Mouse (Mus musculus) hindbrain, embryonic 14.5 days (tissue): ENCODE data around the gene Zfp324. TPM values are rescaled to one million over a fixed set of nuclear protein-coding genes. Genes with fewer than 3 reads are reported as not detected.

Experiments
- ATAC-seq: fragments of 200-750 bp; cut with Nextera tagmentation; 2 replicates; pipeline ENCODE4 v1.8.0; 2017; ENCODE audit warnings: moderate number of reproducible peaks, mild to moderate bottlenecking, moderate TSS enrichment, moderate library complexity; ENCODE audit not compliant: low FRiP score
- DNase-seq: peaks from one replicate; pipeline ENCODE4 v3.0.0-alpha.2; 2015; ENCODE audit warnings: low spot score
- H3K27ac ChIP-seq: fragments of 300-500 bp; sonication (generic); 2 replicates; pipeline ENCODE4 v1.5.1; 2014; ENCODE audit warnings: mild to moderate bottlenecking, moderate library complexity
- H3K27me3 ChIP-seq: fragments of 300-500 bp; sonication (generic); 2 replicates; pipeline ENCODE4 v1.6.1; 2014; ENCODE audit warnings: mild to moderate bottlenecking, low read length, mixed read lengths; ENCODE audit not compliant: control insufficient read depth, insufficient read depth
- H3K36me3 ChIP-seq: fragments of 300-500 bp; sonication (generic); replicated peaks from 2 replicates; pipeline ENCODE4 v1.6.1; 2014; ENCODE audit not compliant: control insufficient read depth, insufficient read depth
- H3K4me1 ChIP-seq: fragments of 300-500 bp; sonication (generic); replicated peaks from 2 replicates; pipeline ENCODE4 v1.6.1; 2014; ENCODE audit warnings: antibody characterized with exemption, low read length, mixed read lengths; ENCODE audit not compliant: control insufficient read depth, insufficient read depth
- H3K4me2 ChIP-seq: fragments of 300-500 bp; sonication (generic); replicated peaks from 2 replicates; pipeline ENCODE4 v1.6.1; 2014; ENCODE audit warnings: mild to moderate bottlenecking, moderate library complexity
- H3K4me3 ChIP-seq: fragments of 300-500 bp; sonication (generic); replicated peaks from 2 replicates; pipeline ENCODE4 v1.5.1; 2014; ENCODE audit warnings: mild to moderate bottlenecking, low read length
- H3K9ac ChIP-seq: fragments of 300-500 bp; sonication (generic); 2 replicates; pipeline ENCODE4 v1.6.1; 2014
- H3K9me3 ChIP-seq: fragments of 300-500 bp; sonication (generic); 2 replicates; pipeline ENCODE4 v1.6.1; 2016; ENCODE audit warnings: low read length; ENCODE audit not compliant: control insufficient read depth
- WGBS: fragments of 180-500 bp; shearing (Covaris S2); extraction: QIAGEN DNeasy Blood & Tissue Kit; methylation state at CpG from one replicate; pipeline ENCODE4 v1.1.7; 2014; 5-methylcytosine and 5-hydroxymethylcytosine counted together
- polyA plus RNA-seq: library from polyadenylated mRNA; unstranded; fragments of >200 nt; fragmentation: Nextera tagmentation; extraction: Ambion mirVana; gene quantifications from 2 replicates; pipeline ENCODE4 v1.2.1, GENCODE M21; 2014

Zfp324 gene
- polyA plus RNA-seq, 1 experiment from 2014 or later = 12.2 TPM

DNA sequence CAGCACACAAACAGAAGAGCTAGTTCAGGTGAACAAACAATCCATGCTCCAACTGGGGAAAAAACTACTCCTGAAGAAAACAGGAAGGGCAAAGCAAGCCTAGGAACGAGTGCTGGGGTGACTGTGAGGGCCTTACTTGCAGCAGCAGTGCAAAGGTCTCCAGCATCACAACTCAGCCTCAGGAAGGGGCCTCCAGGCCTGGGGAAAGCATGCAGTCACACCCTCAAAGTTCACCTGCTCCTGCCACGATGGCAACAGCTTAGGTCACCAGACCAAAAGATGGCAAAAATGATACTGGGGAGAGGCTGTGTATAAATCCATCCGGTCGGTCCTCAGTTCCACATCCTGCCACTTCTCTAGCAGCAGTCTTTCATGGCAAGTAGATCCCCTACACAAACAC, 6.7 kb upstream of the Zfp324 start:
- no peak overlapping the region for H3K9ac ChIP-seq
- no peak overlapping the region for H3K27ac ChIP-seq
- no peak for DNase-seq
- no peaks in the 10 kb centered on the region for H3K27me3 ChIP-seq
- no peaks in the 10 kb centered on the region for H3K4me1 ChIP-seq
- H3K36me3 ChIP-seq = no peaks in the 10 kb centered on the region
- H3K9me3 ChIP-seq = no peaks in the 10 kb centered on the region
- H3K4me2 ChIP-seq = no peak overlapping the region
- WGBS = 81% methylated on average over 4 of the region's 4 CpGs
- no peak for ATAC-seq
- no peak overlapping the region for H3K4me3 ChIP-seq

DNA sequence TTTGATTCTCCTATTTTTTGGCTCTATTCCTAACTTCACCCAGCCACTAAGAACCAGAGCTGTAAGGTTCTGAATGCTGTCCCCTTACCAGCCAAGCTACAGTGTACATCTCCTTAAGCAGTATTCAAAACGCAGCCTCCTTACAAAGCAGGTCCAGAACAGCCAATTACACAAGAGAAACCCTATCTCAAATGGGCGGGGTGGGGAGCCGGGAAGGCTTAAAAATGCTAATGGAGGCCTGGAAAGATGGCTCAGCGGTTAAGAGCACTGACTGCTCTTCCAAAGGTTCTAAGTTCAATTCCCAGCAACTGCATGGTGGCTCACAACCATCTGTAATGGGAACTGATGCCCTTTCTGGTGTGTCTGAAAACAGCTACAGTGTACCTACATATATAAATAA, 5.9 kb upstream of the Zfp324 start:
- Histone ChIP-seq H3K9ac (no peak overlapping the region), H3K27ac (no peak overlapping the region), H3K4me1 (peaks cover 4% of the 10 kb centered on the region; the same call in 1 of the 2 replicates), H3K9me3 (no peaks in the 10 kb centered on the region), H3K27me3 (no peaks in the 10 kb centered on the region), H3K36me3 (no peaks in the 10 kb centered on the region), H3K4me2 (no peak overlapping the region), H3K4me3 (no peak overlapping the region)
- 20% methylated on average over 4 of the region's 4 CpGs for WGBS
- ATAC-seq (no peak), DNase-seq (no peak)

DNA sequence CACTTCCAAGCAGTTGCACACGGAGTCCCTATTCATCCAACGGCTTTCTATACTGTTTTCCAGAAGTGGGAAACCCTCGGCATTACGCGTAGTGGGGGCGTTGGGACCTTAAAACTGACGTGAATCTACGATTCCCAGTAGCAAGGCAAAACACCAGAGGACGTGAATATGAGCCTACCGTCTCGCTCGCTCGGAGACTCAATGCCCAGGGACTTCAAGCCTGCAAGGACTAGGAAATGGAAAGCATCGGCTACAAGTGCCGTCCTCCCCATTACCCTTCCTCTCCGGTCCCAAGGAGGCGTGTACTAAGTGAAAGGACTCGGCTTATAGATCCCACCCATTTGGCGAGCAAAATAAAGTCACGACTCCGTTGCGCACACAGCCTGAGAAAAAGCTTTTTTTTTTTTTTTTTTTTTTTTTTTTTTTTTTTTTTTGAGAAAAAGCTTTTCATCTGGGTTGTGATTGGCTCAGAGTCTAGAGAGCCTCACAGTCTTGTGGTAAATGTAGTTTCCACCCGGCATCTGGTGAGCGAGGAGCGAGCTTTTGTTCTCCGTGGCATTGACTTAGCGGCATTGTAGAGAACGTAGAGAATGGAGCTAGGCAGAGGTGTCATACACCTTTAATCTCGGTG, 4.0 kb upstream of the Zfp324 start:
- H3K4me2 ChIP-seq = peak overlapping the region; percentile 59
- H3K9me3 ChIP-seq = no peaks in the 10 kb centered on the region
- no peaks in the 10 kb centered on the region for H3K36me3 ChIP-seq
- no peaks in the 10 kb centered on the region for H3K27me3 ChIP-seq
- H3K4me3 ChIP-seq = peak overlapping the region; percentile 39
- ATAC-seq = peak; percentile 83
- DNase-seq = peak; percentile 85
- H3K27ac ChIP-seq = peak overlapping the region; percentile 79
- 3% methylated on average over 29 of the region's 29 CpGs for WGBS
- H3K4me1 ChIP-seq = peaks cover 13% of the 10 kb centered on the region
- peak overlapping the region; percentile 58 for H3K9ac ChIP-seq

DNA sequence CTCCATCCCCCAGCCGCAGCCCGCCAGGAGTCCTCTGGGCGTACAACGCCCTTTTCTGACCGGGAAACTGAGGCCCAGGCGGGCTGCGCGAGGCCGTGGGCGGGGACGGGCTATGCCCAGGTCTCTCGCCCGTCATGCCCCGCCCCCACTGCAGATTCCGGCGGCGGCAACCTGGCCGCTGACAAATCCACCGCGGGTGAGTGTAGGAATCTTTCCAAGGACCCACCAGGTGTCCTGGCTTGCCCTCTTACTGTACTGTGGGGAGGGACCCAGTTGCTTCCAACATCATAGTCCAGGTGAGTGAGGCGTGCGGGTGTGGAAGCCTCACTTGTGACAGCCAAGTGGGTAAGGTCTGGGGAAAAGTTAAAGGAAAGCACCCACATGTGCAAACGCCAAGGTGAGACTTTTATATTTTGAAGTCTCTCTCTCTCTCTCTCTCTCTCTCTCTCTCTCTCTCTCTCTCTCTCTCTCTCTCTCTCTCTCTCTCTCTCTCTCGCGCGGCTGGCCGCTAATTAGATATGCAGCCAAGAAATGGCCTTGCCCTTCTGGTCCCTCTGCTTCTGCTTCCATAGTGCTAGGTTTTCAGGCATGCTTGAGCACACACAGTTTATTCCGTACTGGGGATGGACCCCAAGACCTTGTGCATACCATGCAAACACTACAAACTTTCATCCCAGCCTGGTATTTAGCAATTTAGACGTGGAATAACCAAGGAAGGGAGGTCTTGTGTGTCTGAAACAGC, 637 bp downstream of the Zfp324 start:
- H3K9me3 ChIP-seq = no peaks in the 10 kb centered on the region
- WGBS = under 1% methylated on average over 25 of the region's 29 CpGs
- peaks cover 25% of the 10 kb centered on the region for H3K4me1 ChIP-seq
- peaks cover 27% of the 10 kb centered on the region for H3K36me3 ChIP-seq
- H3K9ac ChIP-seq = peak overlapping the region; percentile 78
- peak overlapping the region; percentile 81 for H3K4me2 ChIP-seq
- no peak for DNase-seq
- peak overlapping the region; percentile 89 for H3K27ac ChIP-seq
- ATAC-seq = peak; percentile 59
- H3K27me3 ChIP-seq = no peaks in the 10 kb centered on the region
- H3K4me3 ChIP-seq = peak overlapping the region; percentile 65

DNA sequence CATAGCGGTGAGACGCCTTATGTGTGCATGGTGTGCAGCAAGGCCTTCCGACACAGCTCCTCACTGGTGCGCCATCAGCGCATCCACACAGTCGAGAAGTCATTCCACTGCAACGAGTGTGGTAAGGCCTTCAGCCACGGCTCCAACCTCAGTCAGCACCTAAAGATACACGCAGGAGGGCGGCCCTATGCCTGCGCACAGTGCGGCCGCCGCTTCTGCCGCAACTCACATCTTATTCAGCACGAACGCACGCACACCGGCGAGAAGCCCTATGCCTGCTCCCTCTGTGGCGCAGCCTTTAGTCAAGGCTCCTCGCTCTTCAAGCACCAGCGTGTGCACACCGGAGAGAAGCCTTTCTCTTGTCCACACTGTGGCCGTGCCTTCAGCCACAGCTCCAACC, 5.3 kb downstream of the Zfp324 start:
- Histone ChIP-seq H3K9ac (no peak overlapping the region), H3K9me3 (no peaks in the 10 kb centered on the region), H3K27me3 (no peaks in the 10 kb centered on the region), H3K4me2 (no peak overlapping the region), H3K27ac (no peak overlapping the region), H3K4me1 (peaks cover 15% of the 10 kb centered on the region), H3K36me3 (peaks cover 50% of the 10 kb centered on the region), H3K4me3 (no peak overlapping the region)
- DNase-seq (no peak), ATAC-seq (no peak)
- 95% methylated on average over 25 of the region's 25 CpGs for WGBS

DNA sequence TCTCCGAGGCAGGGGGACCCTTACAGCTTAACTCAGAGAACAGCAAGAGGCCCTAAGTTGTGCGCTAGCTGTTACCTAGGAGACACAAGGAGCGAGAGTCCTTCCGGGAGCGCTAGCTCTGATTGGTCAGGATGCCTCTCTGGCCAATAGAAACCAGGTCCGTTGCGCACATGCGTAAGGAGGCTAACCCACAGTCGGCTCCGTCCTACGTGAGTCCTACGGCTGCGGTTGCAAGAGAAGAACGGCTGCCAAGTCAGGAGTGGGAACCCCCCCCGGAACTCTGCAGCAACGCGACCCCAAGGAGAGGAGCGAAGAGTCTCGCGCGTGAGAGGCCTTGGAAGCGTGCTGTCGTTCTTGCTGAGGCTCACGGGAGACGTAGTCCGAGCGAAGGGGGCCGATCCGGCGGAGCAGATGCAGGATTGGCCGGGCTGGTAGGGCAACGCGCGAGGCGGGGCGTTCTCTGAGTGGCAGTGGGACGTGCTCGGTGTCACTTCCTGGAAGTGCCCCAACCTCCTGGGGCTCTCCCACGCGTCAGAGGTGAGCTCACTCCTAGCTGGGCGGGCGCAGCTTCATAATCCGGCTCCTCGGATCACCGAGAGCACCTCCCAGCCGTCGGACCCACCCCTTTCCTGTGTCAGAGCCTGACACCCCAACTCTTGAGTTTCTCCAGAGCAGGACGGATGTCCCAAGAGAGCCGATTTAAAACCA, 12.2 kb downstream of the Zfp324 start, which contains the start of gene Zfp446:
Zfp446 (plus strand) TSS at position 167 of the 708 bp plus-strand sequence.
- H3K4me2 ChIP-seq = peak within 1 kb of the TSS; percentile 85
- no peaks in the 10 kb centered on the region for H3K27me3 ChIP-seq
- peaks cover 11% of the 10 kb centered on the region for H3K36me3 ChIP-seq
- peak within 1 kb of the TSS; percentile 70 for H3K9ac ChIP-seq
- peak; percentile 97 for DNase-seq
- H3K27ac ChIP-seq = peak within 1 kb of the TSS; percentile 92
- under 1% methylated on average over 49 of the region's 49 CpGs for WGBS
- H3K9me3 ChIP-seq = no peaks in the 10 kb centered on the region
- peak within 1 kb of the TSS; percentile 48 for H3K4me3 ChIP-seq
- ATAC-seq = peak; percentile 99
- peaks cover 14% of the 10 kb centered on the region for H3K4me1 ChIP-seq

DNA sequence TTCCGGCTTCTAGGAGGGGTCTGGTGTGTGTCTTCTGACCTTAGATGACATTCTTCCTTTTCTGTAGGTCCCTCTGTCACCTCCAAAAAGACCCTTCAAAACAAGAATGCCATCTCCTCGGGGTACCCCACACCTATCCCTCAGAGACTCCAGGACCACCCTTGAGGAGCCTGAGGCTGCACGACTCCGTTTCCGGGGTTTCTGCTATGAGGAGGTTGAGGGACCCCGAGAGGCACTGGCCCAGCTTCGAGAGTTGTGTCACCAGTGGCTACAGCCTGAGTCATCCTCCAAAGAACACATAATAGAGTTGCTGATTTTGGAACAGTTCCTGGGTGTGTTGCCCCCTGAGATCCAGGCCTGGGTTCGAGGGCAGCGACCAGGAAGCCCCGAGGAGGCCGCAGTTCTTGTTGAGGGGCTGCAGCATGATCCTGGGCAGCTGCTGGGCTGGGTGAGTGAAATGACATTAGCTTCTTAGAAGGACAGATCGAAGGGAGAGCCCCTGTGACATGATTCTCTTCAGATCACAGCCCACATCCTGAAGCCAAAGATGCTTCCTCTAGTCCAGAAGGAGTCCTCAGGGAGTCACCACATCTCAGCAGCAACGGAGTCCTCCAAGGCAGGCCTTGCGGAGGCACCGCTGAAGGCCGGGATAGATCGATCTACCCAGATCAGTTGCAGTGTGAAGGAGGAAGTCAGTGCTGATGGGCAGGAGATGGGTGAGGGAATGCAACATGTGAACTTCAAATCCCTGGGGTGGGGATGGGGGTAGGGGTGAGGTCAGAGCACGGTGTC, 13.5 kb downstream of the Zfp324 start:
- Histone ChIP-seq H3K27ac (peak overlapping the region; percentile 92; the same call in 1 of the 2 replicates), H3K9me3 (no peaks in the 10 kb centered on the region), H3K27me3 (no peaks in the 10 kb centered on the region), H3K4me3 (no peak overlapping the region; the same call in 1 of the 2 replicates), H3K36me3 (0 out of 2 replicates have a peak, but pooled peaks cover 6% of the 10 kb centered on the region), H3K9ac (peak overlapping the region; percentile 70), H3K4me2 (peak overlapping the region; percentile 85), H3K4me1 (peaks cover 14% of the 10 kb centered on the region)
- WGBS = 85% methylated on average over 18 of the region's 18 CpGs
- DNase-seq (no peak), ATAC-seq (no peak)

DNA sequence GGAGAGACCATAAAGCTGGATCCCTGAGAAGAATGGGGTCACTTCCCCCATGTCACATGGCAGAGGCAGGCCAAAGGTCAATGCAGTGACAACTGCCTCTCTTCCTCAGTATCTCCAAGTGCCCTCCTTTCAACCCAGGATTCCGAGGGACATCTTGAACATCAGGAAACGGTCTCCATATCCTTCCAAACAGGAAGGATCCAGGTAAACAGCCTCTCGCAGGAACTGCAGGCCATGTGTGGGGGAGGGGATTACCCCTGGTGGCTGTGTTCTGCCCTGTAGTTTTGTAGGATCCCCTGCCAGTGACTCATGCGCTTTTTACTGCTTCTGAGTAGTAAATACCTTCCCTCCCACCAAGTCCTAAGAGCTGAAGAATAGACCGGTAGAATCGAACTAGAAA, 14.1 kb downstream of the Zfp324 start:
- Histone ChIP-seq H3K4me3 (no peak overlapping the region), H3K9me3 (no peaks in the 10 kb centered on the region), H3K27ac (no peak overlapping the region), H3K27me3 (no peaks in the 10 kb centered on the region), H3K4me1 (peaks cover 14% of the 10 kb centered on the region), H3K36me3 (0 out of 2 replicates have a peak, but pooled peaks cover 6% of the 10 kb centered on the region), H3K9ac (no peak overlapping the region), H3K4me2 (no peak overlapping the region)
- ATAC-seq (no peak), DNase-seq (no peak)
- 80% methylated on average over 6 of the region's 6 CpGs for WGBS
